Mouse (Mus musculus) megakaryocyte-erythroid progenitor cell, adult 5-6 weeks (primary cell): ENCODE measurements around the gene Trpm5. TPM values are rescaled to one million over a fixed set of nuclear protein-coding genes. Genes with fewer than 3 reads are reported as not detected.

ENCODE experiments used
- ATAC-seq: replicated peaks from 2 replicates; pipeline ENCODE4 v1.8.0; 2016; ENCODE audit warnings: mild to moderate bottlenecking, inconsistent platforms; ENCODE audit not compliant: severe bottlenecking, poor library complexity, low FRiP score, low TSS enrichment
- total RNA-seq, 2 experiments: library from RNA; stranded (forward) in 1 of 2; stranded (reverse) in 1 of 2; fragments of 200-1000, 215-1000 nt in 1 of 2; fragments of >200 nt in 1 of 2; fragmentation: Nextera tagmentation in 1 of 2; gene quantifications; 2 replicates each; pipeline ENCODE4 v1.2.3; 2014 to 2017

Gene Trpm5
- total RNA-seq, 2 experiments from 2014 or later: 0.13 to 2.3 TPM

DNA sequence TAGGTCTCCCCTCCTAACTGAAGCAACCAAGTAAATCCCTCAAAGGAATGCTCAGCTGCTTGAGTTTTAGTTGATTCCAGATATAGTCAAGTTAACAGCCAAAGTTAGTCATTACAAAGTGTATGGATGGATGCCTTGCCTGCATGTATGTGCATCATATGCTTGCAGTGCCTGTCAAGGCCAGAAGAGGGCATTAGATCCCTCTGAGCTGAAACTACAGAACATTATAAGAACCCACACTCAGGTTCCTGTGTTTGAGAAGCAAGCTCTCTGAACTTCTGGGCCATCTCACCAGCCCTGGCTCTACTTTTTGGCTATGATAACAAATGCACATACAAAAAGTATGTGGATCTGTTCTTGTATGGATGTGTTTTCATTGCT lies 49.6 kb downstream of the Trpm5 start:
- ATAC-seq: no peak

DNA sequence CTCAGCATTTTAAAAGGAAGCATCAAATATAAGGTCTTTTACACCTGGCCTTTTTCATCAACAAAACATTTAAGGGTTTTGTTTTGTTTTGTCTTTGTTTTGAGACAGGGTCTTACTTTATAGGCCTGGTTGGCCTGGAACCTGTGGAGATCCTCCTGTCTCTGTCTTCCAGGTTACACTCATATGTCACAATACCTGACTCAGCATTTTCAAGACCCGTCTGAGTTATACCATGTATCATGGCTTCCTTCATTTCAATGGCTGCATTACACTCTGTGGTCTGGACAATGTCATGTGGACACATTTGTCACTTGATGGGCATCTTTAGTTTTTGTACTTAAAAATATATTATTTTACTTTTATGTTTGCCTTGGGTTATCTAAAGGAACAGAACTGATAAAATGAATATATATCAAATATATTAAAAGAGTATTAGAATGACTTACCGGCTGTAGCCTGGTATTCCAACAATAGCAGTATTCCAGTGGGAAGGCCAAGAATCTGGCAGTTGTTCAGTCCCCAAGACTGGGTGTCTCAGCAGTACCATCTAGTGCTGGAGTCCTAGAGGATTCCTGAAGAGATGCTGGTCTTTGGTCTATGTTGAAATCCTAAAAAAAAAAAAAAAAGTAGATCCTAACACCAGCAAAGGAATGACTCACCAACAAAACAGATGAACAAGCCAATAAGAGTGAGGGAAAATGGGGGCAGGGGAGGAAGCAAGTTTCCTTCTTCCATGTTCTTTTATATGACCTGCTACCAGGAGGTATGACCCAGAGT lies 50.2 kb downstream of the Trpm5 start:
- no peak for ATAC-seq

DNA sequence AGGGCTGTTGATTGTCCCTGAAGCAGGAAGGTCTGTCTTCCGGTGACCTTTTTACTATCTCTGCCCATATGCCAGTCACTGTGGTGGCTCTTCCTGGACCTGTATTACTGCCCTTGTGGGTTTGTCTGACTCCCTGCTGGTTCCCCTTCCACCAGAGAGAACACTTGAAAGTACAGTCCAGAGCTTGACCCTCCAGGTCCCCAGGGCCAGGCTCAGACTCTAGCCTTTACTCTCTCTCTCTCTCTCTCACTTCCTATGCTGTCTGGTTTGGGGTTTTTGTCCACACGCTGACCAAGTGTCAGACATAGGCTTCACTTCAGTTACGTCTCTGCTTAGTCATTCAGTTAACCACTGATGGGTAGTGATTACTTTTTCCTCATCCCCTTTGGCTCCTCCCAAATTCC lies 51.5 kb downstream of the Trpm5 start:
- ATAC-seq: peak; percentile 11; the same call in 1 of the 2 replicates

DNA sequence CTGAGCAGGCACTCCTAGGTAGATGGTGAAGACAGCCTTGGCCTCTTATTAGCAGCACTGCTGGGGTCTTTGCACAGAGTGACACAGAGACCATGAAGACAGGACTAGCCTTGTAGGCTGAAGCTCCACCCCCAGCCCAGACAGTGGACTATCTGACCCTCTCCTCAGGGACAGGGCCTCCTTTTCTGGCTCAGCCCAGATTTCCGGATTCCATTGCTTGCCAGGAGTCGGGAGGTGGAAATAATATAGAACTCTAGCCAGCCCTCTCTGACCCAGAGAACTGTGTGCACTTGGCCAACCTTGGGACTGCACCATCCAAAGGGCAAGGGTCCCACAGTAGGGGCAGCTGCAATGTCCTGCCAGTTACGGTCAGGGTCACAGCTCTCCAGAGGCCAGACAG lies 52.4 kb downstream of the Trpm5 start:
- no peak for ATAC-seq

DNA sequence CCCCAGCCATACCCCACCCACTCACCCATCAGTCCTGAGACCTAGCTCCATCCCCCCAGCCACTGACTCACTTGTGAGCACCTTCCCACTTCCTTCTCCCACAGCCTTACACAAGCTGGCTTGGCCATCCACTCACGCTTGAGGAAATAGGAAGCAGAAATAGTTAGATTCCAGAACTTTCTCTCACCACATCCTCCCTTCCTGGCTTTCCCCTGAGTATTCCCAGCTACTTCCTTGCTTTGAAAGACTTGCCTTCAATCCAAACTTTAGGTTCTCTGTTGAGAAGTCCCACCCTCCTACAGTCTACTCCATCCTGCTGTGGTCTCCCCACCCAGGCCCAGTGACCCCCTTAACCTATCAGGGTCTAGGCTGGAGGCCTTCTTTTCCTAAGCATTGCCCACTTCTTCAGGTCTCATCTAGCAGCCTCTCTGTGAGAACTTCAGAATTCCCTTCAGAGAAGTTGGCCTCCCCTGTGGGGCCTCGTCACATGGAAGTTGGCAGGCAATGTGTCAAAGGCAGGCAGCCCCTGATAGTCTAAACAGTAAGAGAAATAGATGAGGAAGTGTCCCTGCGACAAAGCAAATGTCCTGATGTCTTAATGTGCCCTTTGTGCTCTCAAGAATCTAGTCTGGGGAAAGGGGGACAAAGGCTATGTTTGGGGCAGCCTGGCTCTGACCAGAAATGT lies 53.2 kb downstream of the Trpm5 start:
- no peak for ATAC-seq

DNA sequence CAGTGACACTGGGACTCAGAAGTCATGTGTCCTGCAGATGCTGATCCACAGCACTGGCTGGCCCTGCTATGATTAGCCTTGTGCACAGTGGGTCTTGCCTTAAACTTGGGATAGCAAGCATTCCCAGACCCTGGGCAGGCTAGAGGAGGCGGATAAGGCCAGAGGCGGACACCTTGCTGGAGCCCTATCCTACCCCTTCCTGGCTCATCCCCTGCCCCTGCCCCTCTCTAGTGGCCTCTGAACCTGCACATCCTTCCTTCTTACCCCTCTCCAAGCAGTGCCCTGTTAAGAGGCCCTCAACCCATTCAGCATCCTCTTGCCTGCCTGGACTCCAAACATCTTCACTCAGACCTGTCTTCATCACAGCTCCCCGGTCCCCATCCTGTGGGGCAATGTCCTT lies 53.9 kb downstream of the Trpm5 start:
- ATAC-seq: no peak

DNA sequence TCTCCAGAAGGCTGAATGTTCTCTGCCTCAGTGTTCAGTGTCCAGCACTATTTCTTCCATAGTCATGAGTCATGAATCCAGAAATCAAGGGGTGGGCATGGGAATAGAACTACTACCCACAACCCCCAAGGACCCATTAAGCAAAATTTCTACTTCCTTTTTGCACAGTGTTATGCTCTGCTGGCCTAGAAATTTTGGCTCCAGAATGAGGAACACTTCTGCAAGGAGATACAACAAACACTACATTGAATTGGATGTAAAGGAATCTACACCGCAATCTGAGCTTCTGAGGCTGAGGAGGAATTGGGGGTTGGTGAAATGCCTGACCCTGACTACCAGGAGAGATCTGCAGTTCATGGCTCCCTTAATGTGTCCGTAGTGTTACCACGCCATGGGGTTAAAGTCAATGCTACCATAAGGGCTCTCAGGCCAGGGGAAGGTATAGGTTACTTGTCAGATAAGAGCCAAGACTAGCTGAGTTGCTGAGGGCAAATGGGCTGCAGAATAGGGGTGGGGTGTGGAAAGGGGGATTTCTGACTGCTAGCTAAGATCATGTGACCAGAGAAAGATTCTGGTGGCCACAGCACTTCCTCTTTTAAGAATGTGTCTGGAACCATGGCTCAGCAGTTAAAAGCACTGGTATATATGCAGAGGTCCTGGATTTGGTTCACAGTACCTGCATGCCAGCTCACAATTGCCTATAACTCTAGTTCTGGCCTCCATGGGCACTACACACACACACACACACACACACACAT lies 56.1 kb downstream of the Trpm5 start:
- ATAC-seq: peak; percentile 21

DNA sequence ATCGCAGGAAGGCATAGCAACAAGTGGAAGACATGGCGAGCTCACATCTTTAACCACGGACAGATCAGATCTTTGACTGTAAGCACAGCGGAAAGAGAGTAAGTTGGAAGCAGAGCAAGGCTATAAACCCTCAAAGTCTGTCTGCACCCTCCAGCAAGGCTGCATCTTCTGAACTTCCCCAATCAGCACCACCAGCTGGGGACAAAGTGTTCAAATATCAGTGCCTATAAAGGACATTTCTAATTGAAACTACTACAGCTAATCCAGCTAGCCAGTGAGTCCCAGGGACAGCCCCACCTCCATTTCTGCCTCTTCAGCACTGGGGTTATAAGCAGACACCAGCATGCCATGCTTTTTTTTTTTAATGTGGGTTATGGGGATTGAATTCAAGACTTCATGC lies 57.1 kb downstream of the Trpm5 start:
- no peak for ATAC-seq

DNA sequence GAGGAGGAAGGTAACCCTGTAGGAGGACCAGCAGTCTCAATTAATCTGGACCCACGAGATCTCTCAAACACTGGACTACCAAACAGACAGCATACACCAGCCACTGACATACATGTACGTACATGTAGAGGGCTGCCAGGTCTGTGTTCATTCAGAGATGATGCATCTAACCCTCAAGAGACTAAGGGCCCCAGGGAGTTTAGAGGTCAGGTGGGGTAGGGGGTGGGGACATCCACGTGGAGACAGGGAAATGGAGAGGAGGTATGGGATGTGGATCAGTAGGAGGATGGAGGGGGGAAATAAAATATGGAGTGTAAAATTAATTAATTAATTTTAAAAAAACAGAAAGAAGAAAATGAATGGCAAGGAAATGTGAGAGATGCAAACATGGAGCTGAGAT lies 57.7 kb downstream of the Trpm5 start:
- ATAC-seq: no peak

DNA sequence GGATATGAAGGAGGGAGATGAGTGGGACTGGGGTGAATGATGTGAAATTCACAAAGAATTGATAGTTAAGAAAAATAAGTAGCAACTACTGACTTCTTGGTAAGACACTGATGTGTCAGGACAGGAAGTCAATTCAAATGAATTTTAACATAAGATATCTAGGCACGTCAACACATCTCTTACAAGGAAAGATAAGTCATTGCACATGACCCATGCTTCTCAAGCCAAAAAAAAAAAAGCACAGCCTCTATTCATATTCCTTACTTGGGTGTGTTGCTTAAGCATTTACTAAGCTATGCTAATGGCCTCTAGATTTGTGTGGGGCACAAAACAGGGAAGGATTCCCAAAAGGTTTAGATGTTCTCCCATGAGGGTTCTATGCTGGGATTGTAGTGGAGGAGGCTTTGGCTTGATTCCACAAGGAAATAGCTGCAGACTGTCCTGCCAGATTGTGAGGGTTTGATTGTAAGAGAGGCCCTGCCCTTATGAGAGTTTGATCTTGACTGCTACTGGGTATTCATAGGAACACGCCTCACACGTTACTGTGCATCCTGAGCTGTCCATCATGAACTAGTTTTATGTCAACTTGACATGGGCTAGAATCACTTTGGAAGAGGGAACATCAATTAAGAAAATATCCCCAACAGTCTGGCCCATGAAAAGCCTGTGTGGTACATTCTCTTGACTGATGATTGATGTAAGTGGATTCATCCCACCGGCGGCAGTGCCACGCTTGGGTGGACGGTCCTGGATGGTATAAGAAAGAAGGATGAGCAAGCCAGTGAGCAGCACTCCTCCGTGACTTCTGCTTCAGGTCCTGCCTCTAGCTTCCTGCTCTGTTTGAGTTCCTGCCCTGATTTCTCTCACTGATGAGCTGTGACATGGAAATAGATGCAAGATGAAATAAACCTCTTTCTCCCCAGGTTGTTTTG lies 59.7 kb downstream of the Trpm5 start:
- no peak for ATAC-seq

DNA sequence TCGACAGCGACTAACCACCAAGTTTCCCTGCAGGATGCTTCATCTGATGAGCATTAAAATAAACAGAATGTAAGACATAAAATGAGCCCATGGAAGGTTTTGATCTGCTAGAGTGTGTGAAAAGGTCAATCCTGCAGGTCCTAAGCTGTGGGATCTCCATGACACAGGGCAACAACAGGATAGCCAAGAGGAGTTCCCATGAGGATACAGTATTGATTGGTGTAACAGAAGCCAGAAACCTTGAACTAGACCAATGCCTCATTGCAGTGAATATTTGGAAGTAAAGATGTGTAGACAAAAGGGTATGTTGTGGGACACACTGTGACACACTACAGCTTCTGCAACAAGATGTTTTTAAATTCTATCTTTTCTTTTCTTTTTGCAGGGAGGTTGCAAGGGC lies 60.3 kb downstream of the Trpm5 start:
- no peak for ATAC-seq

DNA sequence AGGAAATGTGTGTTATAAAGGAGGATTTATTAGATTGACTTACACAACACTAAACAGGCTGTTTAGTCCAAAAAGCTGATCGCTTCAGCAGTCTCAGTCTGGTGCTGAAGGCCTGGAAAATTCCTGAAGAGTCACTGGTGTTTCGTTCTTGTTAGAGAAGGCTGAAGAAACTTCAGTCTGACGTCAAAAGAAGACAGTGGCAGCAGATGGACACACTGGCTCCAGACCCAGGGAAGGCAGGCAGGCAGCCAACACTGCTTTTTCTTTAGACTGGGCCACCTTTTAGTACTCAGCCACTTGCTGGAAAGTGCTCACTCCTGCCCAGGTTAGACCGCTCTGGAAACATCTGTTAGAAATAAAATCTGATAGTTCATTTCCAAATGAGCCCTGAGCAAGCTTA lies 60.9 kb downstream of the Trpm5 start:
- ATAC-seq: no peak

DNA sequence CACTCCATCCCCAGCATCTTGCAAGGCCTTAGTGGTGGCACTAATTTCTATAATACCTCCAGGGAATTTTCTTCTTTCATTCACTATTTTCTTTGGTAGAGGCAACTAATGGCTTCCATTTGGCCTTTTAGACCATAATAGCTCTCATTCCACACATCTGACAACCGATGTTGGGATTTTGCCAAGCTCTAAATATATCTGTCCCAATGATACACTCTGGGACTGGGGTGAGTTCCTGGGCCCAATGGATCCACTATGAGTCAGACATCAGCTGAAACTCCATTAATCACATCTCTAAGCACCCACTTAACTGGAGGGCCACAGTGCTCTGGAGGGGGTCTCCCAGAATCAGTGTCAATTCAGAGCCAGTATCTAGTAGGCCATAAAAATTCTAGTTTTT lies 62.6 kb downstream of the Trpm5 start:
- ATAC-seq: no peak

DNA sequence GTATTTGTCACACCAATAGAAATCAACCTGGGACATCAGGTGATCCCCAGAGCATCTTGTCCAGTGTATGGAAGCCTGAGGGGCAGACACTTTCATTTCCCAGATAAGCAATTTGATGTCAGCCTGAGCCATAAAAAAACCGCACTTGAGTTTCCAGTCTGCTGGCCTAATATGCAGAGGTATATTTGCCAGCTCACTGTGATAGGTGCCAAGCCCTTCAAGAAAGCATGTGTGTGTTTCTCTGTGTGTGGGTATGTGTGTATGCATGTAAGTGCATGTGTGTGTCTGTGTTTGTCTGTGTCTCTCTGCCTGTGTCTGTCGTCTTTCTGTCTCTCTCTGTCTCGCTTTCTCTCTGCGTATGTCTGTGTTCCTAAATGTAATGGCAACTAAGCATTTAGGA lies 67.2 kb downstream of the Trpm5 start:
- ATAC-seq: no peak

DNA sequence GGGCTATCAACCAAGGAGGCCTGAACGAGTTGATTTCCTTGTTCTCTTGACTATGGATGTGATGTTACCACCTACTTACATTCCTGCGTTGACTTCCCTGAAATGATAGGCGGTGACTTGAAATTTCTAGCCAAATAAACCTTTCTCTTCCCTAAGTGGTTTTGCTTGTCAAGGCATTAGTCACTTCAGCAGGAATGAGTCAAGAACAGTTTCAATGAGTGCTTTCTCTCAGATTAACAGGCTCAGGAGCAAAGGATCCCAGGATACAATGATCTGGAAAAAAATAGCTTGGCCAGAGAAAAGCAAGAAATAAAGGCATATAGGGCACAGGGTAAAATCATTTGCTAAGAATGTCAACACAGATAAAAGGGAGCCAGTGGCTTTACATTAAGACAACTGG lies 68.9 kb downstream of the Trpm5 start:
- ATAC-seq: no peak

DNA sequence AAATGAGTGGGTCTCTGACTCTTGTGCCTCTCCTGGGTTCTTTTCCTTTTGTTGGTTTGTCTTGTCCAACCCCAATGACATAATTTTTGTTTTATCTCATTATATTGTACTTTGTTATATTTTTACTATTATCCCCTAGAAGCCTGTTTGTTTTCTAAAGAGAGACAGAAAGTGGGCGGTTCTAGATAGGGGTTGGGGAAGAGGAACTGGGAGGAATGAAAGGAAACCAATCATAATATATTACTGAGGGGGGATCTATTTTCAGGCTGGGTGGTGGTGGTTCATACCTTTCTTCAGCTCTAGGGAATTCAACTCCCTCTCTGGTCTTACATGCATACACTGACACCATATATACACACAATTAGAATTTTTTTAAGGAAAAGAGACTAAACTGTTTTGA lies 70.1 kb downstream of the Trpm5 start:
- ATAC-seq: no peak

DNA sequence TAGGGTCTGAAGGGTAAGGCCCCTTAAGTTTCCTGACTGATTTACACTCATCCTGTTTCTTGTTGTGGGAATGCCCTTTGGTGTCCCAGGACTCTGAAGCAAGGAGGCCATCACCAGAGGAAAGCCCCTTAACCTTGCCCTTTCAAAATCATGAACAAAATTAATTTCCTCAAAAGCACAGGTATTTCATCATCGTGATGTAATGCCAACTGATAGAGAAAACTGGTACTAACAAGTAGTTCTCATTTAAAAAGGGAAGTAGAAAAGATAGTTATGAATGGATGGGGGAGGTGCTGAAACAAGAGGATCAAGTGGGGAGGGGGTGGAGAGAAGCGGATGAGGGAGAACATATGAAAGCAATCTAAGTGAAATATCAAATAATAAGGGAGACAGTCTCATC lies 70.9 kb downstream of the Trpm5 start:
- no peak for ATAC-seq

DNA sequence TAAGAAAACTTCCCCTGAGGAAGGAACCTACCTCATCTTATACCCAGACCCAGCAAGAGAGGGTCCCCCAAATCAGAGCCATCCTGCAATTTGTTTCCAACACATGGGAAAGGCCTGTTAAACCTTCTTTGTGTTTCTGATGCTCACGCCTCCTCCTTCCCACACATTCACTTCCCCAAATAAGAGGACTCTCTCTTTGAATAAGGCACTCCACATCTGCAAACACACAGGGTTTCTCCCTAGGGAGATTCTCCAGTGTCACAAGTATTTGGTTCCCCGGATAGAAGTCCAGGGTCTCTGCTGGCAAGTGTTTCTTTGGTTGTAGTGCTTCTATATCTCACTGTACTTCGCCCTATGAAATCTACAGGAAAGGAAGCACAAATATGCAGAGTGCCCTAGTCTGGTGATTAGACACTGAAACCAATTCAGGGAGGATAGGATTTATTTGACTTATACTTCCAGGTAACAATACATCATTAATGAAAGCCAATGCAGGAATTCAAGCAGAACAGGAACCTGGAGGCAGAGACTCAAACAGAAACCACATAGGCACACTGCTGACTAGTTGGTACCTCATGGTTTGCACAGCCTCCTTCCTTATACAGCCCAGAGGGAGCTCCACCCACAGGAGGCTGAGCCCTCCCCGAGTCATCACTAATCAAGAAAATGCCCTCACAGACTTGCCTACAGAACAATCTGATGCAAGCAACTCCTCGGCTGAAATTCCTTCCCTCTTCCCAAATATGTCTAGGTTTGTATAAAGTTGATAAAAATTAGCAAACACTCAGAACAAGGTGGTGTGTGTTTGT lies 72.9 kb downstream of the Trpm5 start:
- ATAC-seq: peak; percentile 74

DNA sequence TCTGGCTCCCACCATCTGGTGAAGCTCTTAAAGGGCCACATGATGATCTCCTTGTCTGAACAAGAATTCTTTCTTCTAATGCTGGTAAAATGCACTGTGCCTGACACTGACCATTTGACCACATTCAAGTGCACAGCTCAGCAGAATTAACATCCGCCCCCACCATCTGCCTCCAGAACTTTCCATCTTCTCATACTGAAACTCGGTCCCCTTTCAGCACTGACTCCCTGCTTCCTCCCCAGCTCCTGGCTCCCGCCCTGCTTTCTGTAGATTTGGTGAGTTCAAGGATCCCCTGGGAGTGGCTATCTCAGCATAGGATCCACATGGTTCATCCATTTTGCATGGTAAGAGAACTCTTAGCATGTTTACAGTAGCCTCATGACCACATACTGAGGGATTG lies 73.7 kb downstream of the Trpm5 start:
- ATAC-seq: no peak
